Comparison of ENCODE assay signal across 8 mouse cellular contexts in the genomic region with DNA sequence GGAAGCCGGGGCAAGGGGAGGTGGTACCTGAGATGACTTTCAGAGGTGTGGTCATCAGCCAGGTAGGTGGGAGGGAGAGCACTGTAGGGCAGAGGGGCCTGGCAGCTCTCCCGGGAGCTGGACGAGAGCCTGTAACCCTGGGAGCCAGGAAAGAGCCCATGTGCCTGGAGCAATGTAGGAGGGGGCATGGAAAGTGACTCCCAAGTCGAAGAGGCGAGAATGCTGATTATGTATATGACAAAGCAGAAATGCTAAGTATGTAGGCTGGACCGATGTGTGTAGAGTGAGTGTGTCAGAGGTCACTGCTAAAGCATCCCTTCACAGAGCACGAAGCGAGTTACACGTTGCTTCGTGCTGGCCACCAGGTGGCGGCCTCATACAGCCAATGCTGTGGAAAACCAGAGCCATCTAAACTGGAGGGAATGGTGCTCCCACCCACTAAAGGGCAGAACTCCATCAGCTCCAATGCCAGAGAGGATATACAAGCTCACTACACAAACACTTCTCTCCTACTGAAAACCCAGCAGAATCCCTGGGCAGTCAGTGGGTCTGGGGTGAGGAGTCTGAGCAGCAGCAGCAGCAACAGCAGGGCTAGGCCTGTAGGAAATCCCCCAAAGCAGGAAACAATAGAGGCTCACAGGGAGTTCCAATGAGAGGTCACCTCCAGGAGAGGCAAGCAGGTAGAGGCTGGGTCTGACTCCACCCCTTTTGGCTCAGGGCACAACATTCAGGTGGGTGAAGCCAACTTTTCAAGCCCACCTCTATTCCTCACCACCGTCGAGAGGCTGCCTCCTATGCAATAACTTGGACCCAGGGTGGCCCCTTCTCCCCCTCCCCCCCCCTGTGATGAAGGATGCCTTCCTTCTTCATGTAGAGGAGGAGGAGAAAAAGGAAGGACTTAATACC.
DNase-seq lines count a peak whose midpoint lies in the region; ATAC-seq and TF ChIP-seq lines count a peak whose summit lies in the region.

No protein-coding gene starts in this region.

- WGBS in embryonic facial prominence, embryonic 11.5 days: 20% methylated on average over 13 of the region's 13 CpGs
- WGBS in heart, embryonic 10.5 days: 24% methylated on average over 13 of the region's 13 CpGs
- 17% methylated on average over 13 of the region's 13 CpGs for WGBS in kidney, embryonic 14.5 days
- 18% methylated on average over 13 of the region's 13 CpGs for WGBS in lung, embryonic 14.5 days

- peaks cover 2% of the 10 kb centered on the region; the same call in 1 of the 2 replicates for H3K4me1 ChIP-seq in embryonic facial prominence, embryonic 11.5 days (ENCODE audit: control insufficient read depth, insufficient read depth, low read length)
- peaks cover 53% of the 10 kb centered on the region for H3K4me1 ChIP-seq in heart, embryonic 10.5 days
- no peaks in the 10 kb centered on the region for H3K4me1 ChIP-seq in kidney, embryonic 14.5 days (ENCODE audit: control insufficient read depth, insufficient read depth, low read length)
- H3K4me1 ChIP-seq in lung, embryonic 14.5 days (ENCODE audit: insufficient read depth): peaks cover 12% of the 10 kb centered on the region; the same call in 1 of the 2 replicates

- no peak overlapping the region for H3K9ac ChIP-seq in embryonic facial prominence, embryonic 11.5 days (replicated peaks; ENCODE audit: low read length)
- H3K9ac ChIP-seq in kidney, embryonic 14.5 days (ENCODE audit: low read depth, low read length): no peak overlapping the region
- H3K9ac ChIP-seq in lung, embryonic 14.5 days: no peak overlapping the region

- no peak overlapping the region for H3K27ac ChIP-seq in embryonic facial prominence, embryonic 11.5 days (replicated peaks; ENCODE audit: low read depth, low read length)
- peak overlapping the region; percentile 79 for H3K27ac ChIP-seq in heart, embryonic 10.5 days
- H3K27ac ChIP-seq in kidney, embryonic 14.5 days (ENCODE audit: low read depth, low read length): no peak overlapping the region
- peak overlapping the region; percentile 78; the same call in 1 of the 2 replicates for H3K27ac ChIP-seq in lung, embryonic 14.5 days (ENCODE audit: low read depth)

- ATAC-seq in CD4-positive, CD25-positive, alpha-beta regulatory T cell, adult 4 months: peak; percentile 60
- ATAC-seq in embryonic facial prominence, embryonic 11.5 days (replicated peaks; ENCODE audit: insufficient number of reproducible peaks, low FRiP score, low TSS enrichment, low read depth): peak; percentile 73
- peak; percentile 77 for ATAC-seq in kidney, embryonic 14.5 days (ENCODE audit: low FRiP score, low TSS enrichment)
- peak; percentile 69 for ATAC-seq in lung, embryonic 14.5 days (ENCODE audit: insufficient read depth)
- peak; percentile 40 for ATAC-seq in neutrophil, adult 5-6 weeks (ENCODE audit: extremely low read depth, insufficient number of reproducible peaks, low FRiP score, poor library complexity, severe bottlenecking)

- 0 out of 2 replicates have a peak overlapping the region, but pooled peaks have one; percentile 4 for H3K4me2 ChIP-seq in embryonic facial prominence, embryonic 11.5 days (ENCODE audit: low read depth, low read length)
- H3K4me2 ChIP-seq in kidney, embryonic 14.5 days (replicated peaks; ENCODE audit: low read depth, low read length): no peak overlapping the region
- H3K4me2 ChIP-seq in lung, embryonic 14.5 days: no peak overlapping the region

- peak; percentile 84 for DNase-seq in adrenal gland, postnatal 14 days
- DNase-seq in embryonic facial prominence, embryonic 11.5 days (ENCODE audit: low spot score): peak; percentile 87
- peak; percentile 88 for DNase-seq in heart, embryonic 10.5 days (ENCODE audit: low spot score)
- DNase-seq in lung, embryonic 14.5 days: peak; percentile 94
- peak; percentile 33 to 43 for DNase-seq in thymus, adult 18-20 months

- H3K9me3 ChIP-seq in embryonic facial prominence, embryonic 11.5 days (replicated peaks; ENCODE audit: control insufficient read depth, low read length): no peaks in the 10 kb centered on the region
- no peaks in the 10 kb centered on the region for H3K9me3 ChIP-seq in heart, embryonic 10.5 days
- H3K9me3 ChIP-seq in kidney, embryonic 14.5 days (ENCODE audit: control insufficient read depth, low read length): no peaks in the 10 kb centered on the region
- no peaks in the 10 kb centered on the region for H3K9me3 ChIP-seq in lung, embryonic 14.5 days (ENCODE audit: low read depth, low read length)

- no peaks in the 10 kb centered on the region for H3K27me3 ChIP-seq in embryonic facial prominence, embryonic 11.5 days (ENCODE audit: control insufficient read depth, insufficient read depth, low read length)
- no peaks in the 10 kb centered on the region for H3K27me3 ChIP-seq in heart, embryonic 10.5 days (ENCODE audit: insufficient read depth, poor library complexity, severe bottlenecking)
- H3K27me3 ChIP-seq in kidney, embryonic 14.5 days (ENCODE audit: control insufficient read depth, insufficient read depth, low read length): no peaks in the 10 kb centered on the region
- no peaks in the 10 kb centered on the region for H3K27me3 ChIP-seq in lung, embryonic 14.5 days (ENCODE audit: insufficient read depth, low read length)

- H3K36me3 ChIP-seq in embryonic facial prominence, embryonic 11.5 days (replicated peaks; ENCODE audit: control insufficient read depth, insufficient read depth, low read depth, low read length): no peaks in the 10 kb centered on the region
- no peaks in the 10 kb centered on the region for H3K36me3 ChIP-seq in heart, embryonic 10.5 days
- no peaks in the 10 kb centered on the region for H3K36me3 ChIP-seq in kidney, embryonic 14.5 days (ENCODE audit: control insufficient read depth, insufficient read depth, low read length)
- no peaks in the 10 kb centered on the region for H3K36me3 ChIP-seq in lung, embryonic 14.5 days (ENCODE audit: insufficient read depth)

- H3K4me3 ChIP-seq in embryonic facial prominence, embryonic 11.5 days (ENCODE audit: low read depth, low read length): no peak overlapping the region
- no peak overlapping the region for H3K4me3 ChIP-seq in heart, embryonic 10.5 days
- H3K4me3 ChIP-seq in kidney, embryonic 14.5 days (ENCODE audit: low read length): no peak overlapping the region
- no peak overlapping the region for H3K4me3 ChIP-seq in lung, embryonic 14.5 days (ENCODE audit: low read depth, low read length)

- peak; percentile 99 for TF ChIP-seq CTCF in lung, embryonic 14.5 days (IDR thresholded peaks at IDR 0.05; ENCODE audit: low read depth)

Comparison
In these comparisons a context has a peak if more than half of its experiments do, and no peak if none do; other contexts are left out.
1. DNase-seq: peak in every context shown above with its lines; median percentile 94 in lung, embryonic 14.5 days; 88 in heart, embryonic 10.5 days; 87 in embryonic facial prominence, embryonic 11.5 days; 84 in adrenal gland, postnatal 14 days; 38 in thymus, adult 18-20 months.
2. H3K27ac ChIP-seq: peak in heart, embryonic 10.5 days (single experiment) and lung, embryonic 14.5 days (single experiment); none in embryonic facial prominence, embryonic 11.5 days (single experiment) and kidney, embryonic 14.5 days (single experiment).
3. Peak in every context shown above with its lines, with median percentiles within 50 percentile points of each other: ATAC-seq.